Mouse (Mus musculus) splenic B cell, adult 2 months (primary cell): ENCODE data around the gene Gjc2.

Source experiments
- DNase-seq: peaks from one replicate; pipeline ENCODE4 v3.0.0-alpha.2; 2011; ENCODE audit warnings: low read depth, low spot score
- H3K27me3 ChIP-seq: 2 replicates; pipeline ENCODE4 v1.6.1; 2012; ENCODE audit warnings: mild to moderate bottlenecking, low read length, moderate library complexity, mixed read lengths; ENCODE audit not compliant: control insufficient read depth, poor library complexity, insufficient read depth, severe bottlenecking
- H3K36me3 ChIP-seq: 2 replicates; pipeline ENCODE4 v1.6.1; 2012; ENCODE audit warnings: mild to moderate bottlenecking, low read length, moderate library complexity, mixed read lengths; ENCODE audit not compliant: control insufficient read depth, poor library complexity, insufficient read depth, severe bottlenecking

Gene Gjc2

GRCm38 (mm10) chr11:59155900-59156299 lies 27.1 kb downstream of the Gjc2 start:
- no peak for DNase-seq
- Histone ChIP-seq H3K36me3 (peaks cover 2% of the 10 kb centered on the region; the same call in 1 of the 2 replicates), H3K27me3 (no peaks in the 10 kb centered on the region)

GRCm38 (mm10) chr11:59154220-59154619 lies 28.8 kb downstream of the Gjc2 start:
- DNase-seq: no peak
- H3K27me3 ChIP-seq: no peaks in the 10 kb centered on the region
- H3K36me3 ChIP-seq: peaks cover 2% of the 10 kb centered on the region; the same call in 1 of the 2 replicates

- H3K27me3 ChIP-seq: no peaks in the 10 kb centered on the region
- H3K36me3 ChIP-seq: no peaks in the 10 kb centered on the region
- DNase-seq: peak; percentile 39
Observed at GRCm38 (mm10) chr11:59151729-59152128, 31.3 kb downstream of the Gjc2 start.

GRCm38 (mm10) chr11:59149302-59149701 lies 33.7 kb downstream of the Gjc2 start:
- Histone ChIP-seq H3K27me3 (no peaks in the 10 kb centered on the region), H3K36me3 (no peaks in the 10 kb centered on the region)
- DNase-seq: no peak

GRCm38 (mm10) chr11:59142962-59143361 lies 40.1 kb downstream of the Gjc2 start:
- H3K36me3 ChIP-seq: no peaks in the 10 kb centered on the region
- no peak for DNase-seq
- H3K27me3 ChIP-seq: no peaks in the 10 kb centered on the region

GRCm38 (mm10) chr11:59141772-59142370 lies 41.1 kb downstream of the Gjc2 start:
- DNase-seq: peak; percentile 32
- Histone ChIP-seq H3K36me3 (no peaks in the 10 kb centered on the region), H3K27me3 (no peaks in the 10 kb centered on the region)

- Histone ChIP-seq H3K36me3 (no peaks in the 10 kb centered on the region), H3K27me3 (0 out of 2 replicates have a peak, but pooled peaks cover 3% of the 10 kb centered on the region)
- DNase-seq: no peak
Observed at GRCm38 (mm10) chr11:59138537-59139486, 44.2 kb downstream of the Gjc2 start.

- DNase-seq: no peak
- Histone ChIP-seq H3K36me3 (no peaks in the 10 kb centered on the region), H3K27me3 (0 out of 2 replicates have a peak, but pooled peaks cover 3% of the 10 kb centered on the region)
Observed at GRCm38 (mm10) chr11:59136994-59137706, 45.9 kb downstream of the Gjc2 start.

GRCm38 (mm10) chr11:59135904-59136452 lies 47.0 kb downstream of the Gjc2 start, which contains the start of gene Obscn:
Obscn (minus strand) TSS chr11:59136402.
- Histone ChIP-seq H3K36me3 (no peaks in the 10 kb centered on the region), H3K27me3 (0 out of 2 replicates have a peak, but pooled peaks cover 3% of the 10 kb centered on the region)
- DNase-seq: no peak

GRCm38 (mm10) chr11:59135051-59135820 lies 47.8 kb downstream of the Gjc2 start:
- 0 out of 2 replicates have a peak, but pooled peaks cover 3% of the 10 kb centered on the region for H3K27me3 ChIP-seq
- no peak for DNase-seq
- no peaks in the 10 kb centered on the region for H3K36me3 ChIP-seq

- 0 out of 2 replicates have a peak, but pooled peaks cover 3% of the 10 kb centered on the region for H3K27me3 ChIP-seq
Observed at GRCm38 (mm10) chr11:59134373-59134997, 48.5 kb downstream of the Gjc2 start.

GRCm38 (mm10) chr11:59132065-59132464 lies 50.9 kb downstream of the Gjc2 start:
- DNase-seq: peak; percentile 12
- H3K27me3 ChIP-seq: 0 out of 2 replicates have a peak, but pooled peaks cover 3% of the 10 kb centered on the region
- H3K36me3 ChIP-seq: no peaks in the 10 kb centered on the region

More at GRCm38 (mm10) chr11:59134373-59134997, 48.5 kb downstream of the Gjc2 start:
- H3K36me3 ChIP-seq: no peaks in the 10 kb centered on the region
- DNase-seq: peak; percentile 17

- H3K36me3 ChIP-seq: no peaks in the 10 kb centered on the region
- DNase-seq: peak; percentile 25
- 0 out of 2 replicates have a peak, but pooled peaks cover 5% of the 10 kb centered on the region for H3K27me3 ChIP-seq
Observed at GRCm38 (mm10) chr11:59131348-59131919, 51.6 kb downstream of the Gjc2 start.
